Comparison of ENCODE assay signal across 1 mouse cellular context in genomic region chr11:75459141-75459711, GRCm38 (mm10).
TF ChIP-seq lines count a peak whose summit lies in the region.

No protein-coding gene starts in this region.

TF ChIP-seq in MEL, 35 proteins besides CTCF, POLR2A, EP300 and RAD21 (continued from another document):
- no peak for TF ChIP-seq SIN3A (IDR thresholded peaks at IDR 0.05; ENCODE audit: low read length)
- no peak for TF ChIP-seq TCF12 (IDR thresholded peaks at IDR 0.05; ENCODE audit: low read depth, low read length)
- no peak for TF ChIP-seq USF1 (IDR thresholded peaks at IDR 0.05; ENCODE audit: low read depth, low read length)
- TF ChIP-seq E2F4 (IDR thresholded peaks at IDR 0.05; ENCODE audit: borderline replicate concordance, low read depth, low read length), result no peak
- TF ChIP-seq MEF2A (IDR thresholded peaks at IDR 0.05; ENCODE audit: extremely low read depth, insufficient replicate concordance, low read depth, low read length, poor library complexity, severe bottlenecking), result no peak
- no peak for TF ChIP-seq HCFC1 (IDR thresholded peaks at IDR 0.05; ENCODE audit: low read depth, low read length)
- TF ChIP-seq ZMIZ1 (IDR thresholded peaks at IDR 0.05; ENCODE audit: low read depth, low read length), result no peak
- TF ChIP-seq NRF1 (IDR thresholded peaks at IDR 0.05; ENCODE audit: insufficient read depth, low read depth, low read length, poor library complexity, severe bottlenecking), result no peak
- TF ChIP-seq ZNF384 (IDR thresholded peaks at IDR 0.05; ENCODE audit: low read depth, low read length), result no peak
TF ChIP-seq in MEL: peak in this region for 0.
